Mouse (Mus musculus): ENCODE data around the gene 2010003K11Rik. TPM values are rescaled to one million over a fixed set of nuclear protein-coding genes. Genes with fewer than 3 reads are reported as not detected.
"Not testable (repeated sequence)": the region's sequence is repeated elsewhere in the genome, so short reads cannot be mapped to it uniquely, and the experiment has no call there.

The 2010003K11Rik gene
- total RNA-seq, 2 experiments from 2014 or later = not detected

- no peak for DNase-seq (ENCODE audit: low spot score in 2 of 2)
Observed at GRCm38 (mm10) chr19:4461981-4462380, 36.4 kb downstream of the 2010003K11Rik start.

DNA sequence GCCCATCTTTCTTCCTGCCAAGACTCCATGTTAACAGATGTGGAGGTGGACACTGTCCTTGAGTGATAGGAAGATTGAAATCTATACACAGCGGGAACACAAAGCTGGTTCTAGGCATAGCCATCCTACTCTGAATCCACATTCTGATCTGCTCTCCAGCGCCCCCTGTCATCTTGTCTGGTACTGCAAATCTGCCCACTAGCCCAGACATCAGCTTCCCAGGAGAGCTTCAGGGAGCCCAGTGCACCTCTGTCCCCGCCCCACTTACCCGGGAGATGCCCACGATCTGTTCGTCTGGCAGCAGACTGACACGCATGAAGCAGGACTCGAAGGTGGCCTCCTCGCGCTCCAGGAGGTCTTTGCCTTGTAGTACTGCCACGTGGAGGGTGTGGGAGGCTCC lies 42.2 kb downstream of the 2010003K11Rik start:
- peak in 1 of 2 experiments; percentile 60 for DNase-seq (ENCODE audit: low spot score in 2 of 2)

GRCm38 (mm10) chr19:4455071-4455800 lies 43.1 kb downstream of the 2010003K11Rik start:
- peak in 1 of 2 experiments; percentile 22 for DNase-seq (ENCODE audit: low spot score in 2 of 2)

GRCm38 (mm10) chr19:4454040-4454439 lies 44.3 kb downstream of the 2010003K11Rik start:
- DNase-seq (ENCODE audit: low spot score in 2 of 2) = not testable (repeated sequence)

DNA sequence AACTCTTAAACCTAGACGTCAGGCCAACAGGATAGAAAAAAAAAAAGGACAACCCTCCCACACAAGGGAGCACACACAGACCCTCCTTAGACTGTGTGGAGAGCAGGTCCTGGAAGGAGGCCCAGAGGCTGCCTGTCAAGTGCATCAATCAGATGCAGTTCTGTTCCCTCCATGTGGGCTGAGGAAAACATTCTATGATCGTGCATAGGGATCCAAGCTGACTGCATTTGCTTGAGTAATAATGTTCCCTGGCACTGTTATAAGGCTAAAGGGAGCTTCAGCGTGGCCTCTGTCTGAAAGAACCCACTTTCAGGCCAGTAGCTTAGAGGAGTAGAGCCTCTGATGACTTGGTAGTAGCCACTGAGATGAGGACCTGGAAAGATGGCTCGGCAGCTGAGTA lies 45.9 kb downstream of the 2010003K11Rik start:
- no peak for DNase-seq (ENCODE audit: low spot score in 2 of 2)

DNA sequence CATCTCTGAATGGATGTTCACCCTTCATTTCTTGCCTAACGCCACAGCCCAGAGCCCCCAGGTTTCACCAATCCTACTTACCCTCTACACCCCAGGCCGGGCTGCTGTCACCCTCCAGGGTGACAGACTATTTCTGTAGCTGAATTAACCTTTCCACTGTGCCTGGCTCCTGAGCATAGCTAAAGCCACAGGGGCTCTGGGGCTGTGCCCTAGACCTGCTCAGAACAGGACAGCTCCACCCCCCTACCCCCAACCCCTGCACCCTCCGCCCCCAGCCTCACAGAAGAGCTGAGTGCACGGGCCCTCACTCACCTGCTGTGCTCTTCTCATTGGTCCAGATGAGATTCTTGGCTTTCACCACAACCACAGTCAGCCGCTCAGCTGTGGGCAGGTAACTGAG lies 46.4 kb downstream of the 2010003K11Rik start:
- DNase-seq (ENCODE audit: low spot score in 2 of 2) = no peak

GRCm38 (mm10) chr19:4451098-4451497 lies 47.3 kb downstream of the 2010003K11Rik start:
- no peak for DNase-seq (ENCODE audit: low spot score in 2 of 2)

DNA sequence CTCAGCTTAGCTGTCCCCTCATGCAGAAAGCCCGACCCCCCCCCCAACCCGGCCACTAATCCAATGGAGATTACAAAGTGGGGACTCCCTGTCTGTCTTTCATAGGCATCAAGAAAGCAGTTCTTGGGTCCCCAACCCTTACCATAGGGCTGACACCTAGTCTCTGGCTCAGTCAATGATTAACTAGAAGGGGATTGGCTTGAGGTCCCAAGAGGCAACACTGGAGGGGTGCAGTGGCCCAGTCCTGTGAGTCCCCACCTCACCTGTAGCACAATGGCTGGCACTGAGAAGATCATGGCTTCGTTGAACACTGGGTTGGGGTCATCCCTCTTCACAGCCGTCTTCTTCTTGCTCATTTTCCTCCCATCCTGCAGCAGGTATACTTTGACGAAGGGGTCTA lies 47.7 kb downstream of the 2010003K11Rik start:
- DNase-seq (ENCODE audit: low spot score in 2 of 2) = no peak

- no peak for DNase-seq (ENCODE audit: low spot score in 2 of 2)
Observed at GRCm38 (mm10) chr19:4449230-4449629, 49.2 kb downstream of the 2010003K11Rik start.

DNA sequence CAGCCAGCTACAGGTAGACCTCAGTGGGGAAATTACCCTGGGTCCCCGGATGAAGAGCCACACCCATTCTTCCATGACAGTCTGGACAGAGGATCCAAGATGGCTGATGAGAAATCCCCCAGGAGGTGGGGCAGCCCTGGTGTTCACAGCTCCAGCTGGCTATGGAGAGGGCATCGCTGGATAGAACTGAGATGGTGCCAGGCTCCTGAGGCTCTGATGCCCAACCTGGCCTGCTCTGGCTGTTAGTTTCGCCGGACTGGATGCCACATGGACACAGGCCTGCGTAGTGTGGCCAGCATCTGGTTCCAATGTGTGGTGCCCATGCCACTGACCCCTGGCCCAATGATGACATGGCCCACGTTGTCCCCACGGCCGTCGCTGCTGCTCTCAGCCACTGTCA lies 50.9 kb downstream of the 2010003K11Rik start:
- no peak for DNase-seq (ENCODE audit: low spot score in 2 of 2)

Other genes starting within 250 kb of the 2010003K11Rik start
- gene Ssh3, start 229.4 kb downstream of the 2010003K11Rik start, total RNA-seq (2021) = 10 to 100 TPM; 49.2 to 52.4 TPM
- 10 to 100 TPM; 67.2 to 71.2 TPM for gene Ankrd13d, start 215.4 kb downstream of the 2010003K11Rik start, total RNA-seq (2021)
- 100 to 1,000 TPM; 224 to 230 TPM for gene Grk2, start 192.4 kb downstream of the 2010003K11Rik start, total RNA-seq (2021)
- gene Kdm2a, start 100.3 kb downstream of the 2010003K11Rik start, total RNA-seq (2021) = 10 to 100 TPM; 74.0 to 77.0 TPM
- gene Rhod, start 59.2 kb downstream of the 2010003K11Rik start, total RNA-seq (2021) = 1 to 10 TPM in 1 of 2 experiments, under 1 TPM in 1; 0.59 to 1.3 TPM
- 10 to 100 TPM; 38.2 to 55.8 TPM for gene Syt12, start 21.1 kb downstream of the 2010003K11Rik start, total RNA-seq (2021)
- 10 to 100 TPM; 68.0 to 79.3 TPM for gene Pcx, start 11.9 kb upstream of the 2010003K11Rik start, total RNA-seq (2021)
- 10 to 100 TPM; 41.9 to 46.4 TPM for gene Lrfn4, start 117.1 kb upstream of the 2010003K11Rik start, total RNA-seq (2021)
- 10 to 100 TPM; 27.3 to 27.7 TPM for gene Rce1, start 127.1 kb upstream of the 2010003K11Rik start, total RNA-seq (2021)
- gene Gm960, start 200.1 kb upstream of the 2010003K11Rik start, total RNA-seq (2021) = 1 to 10 TPM; 1.1 to 1.8 TPM
- 100 to 1,000 TPM; 505 to 509 TPM for gene Sptbn2, start 212.6 kb upstream of the 2010003K11Rik start, total RNA-seq (2021)

Data from left cerebral cortex, adult 18-20 months (tissue).